Mouse (Mus musculus): ENCODE measurements at regions not wholly inside any gene's neighbourhood (a gene's known extent, or its start where the extent isn't known, plus 50 kb on each side); places are given as distances from the start of the nearest gene placed in this dataset.

- TF ChIP-seq MYOD1 (IDR thresholded peaks at IDR 0.05; ENCODE audit: control insufficient read depth in 1 of 3, insufficient read length in 2 of 3, low read depth in 2 of 3) (no peak), MYOG (IDR thresholded peaks at IDR 0.05; ENCODE audit: control insufficient read depth in 1 of 3, insufficient read depth in 1 of 3, insufficient read length in 2 of 3, low read depth in 2 of 3) (no peak), POLR2A (IDR thresholded peaks at IDR 0.05; ENCODE audit: insufficient read length, low read depth) (no peak), POLR2AphosphoS2 (IDR thresholded peaks at IDR 0.05; ENCODE audit: insufficient read length, low read depth) (no peak), TCF12 (IDR thresholded peaks at IDR 0.05; ENCODE audit: insufficient read depth, poor library complexity, severe bottlenecking) (no peak), USF1 (IDR thresholded peaks at IDR 0.05; ENCODE audit: low read depth) (no peak), MAX (IDR thresholded peaks at IDR 0.05; ENCODE audit: low read depth) (no peak), E2F4 (IDR thresholded peaks at IDR 0.05; ENCODE audit: insufficient read depth) (no peak), CEBPB (IDR thresholded peaks at IDR 0.05; ENCODE audit: insufficient read depth, poor library complexity, severe bottlenecking) (no peak)
These were observed 165.9 kb downstream of the 1500009L16Rik start for GRCm38 (mm10) chr10:83888587-83888986.
